Mouse (Mus musculus) intestine, embryonic 15.5 days (tissue): ENCODE measurements around the gene Coch. TPM values are rescaled to one million over a fixed set of nuclear protein-coding genes. Genes with fewer than 3 reads are reported as not detected.
"Not testable (repeated sequence)": the region's sequence is repeated elsewhere in the genome, so short reads cannot be mapped to it uniquely, and the experiment has no call there.

Experiments
- ATAC-seq: fragments of 200-750 bp; cut with Nextera tagmentation; 2 replicates; pipeline ENCODE4 v1.8.0; 2017; ENCODE audit warnings: moderate TSS enrichment, moderate library complexity
- H3K27ac ChIP-seq: fragments of 300-500 bp; sonication (generic); 2 replicates; pipeline ENCODE4 v1.5.1; 2015; ENCODE audit warnings: mild to moderate bottlenecking, inconsistent platforms
- H3K27me3 ChIP-seq: fragments of 300-500 bp; sonication (generic); replicated peaks from 2 replicates; pipeline ENCODE4 v1.6.1; 2015; ENCODE audit warnings: inconsistent platforms
- H3K36me3 ChIP-seq: fragments of 300-500 bp; sonication (generic); 2 replicates; pipeline ENCODE4 v1.6.1; 2015; ENCODE audit warnings: inconsistent platforms
- H3K4me1 ChIP-seq: fragments of 300-500 bp; sonication (generic); replicated peaks from 2 replicates; pipeline ENCODE4 v1.6.1; 2015; ENCODE audit warnings: inconsistent platforms
- H3K4me2 ChIP-seq: fragments of 300-500 bp; sonication (generic); replicated peaks from 2 replicates; pipeline ENCODE4 v1.6.1; 2015; ENCODE audit warnings: mild to moderate bottlenecking, inconsistent platforms
- H3K4me3 ChIP-seq: fragments of 300-500 bp; sonication (generic); replicated peaks from 2 replicates; pipeline ENCODE4 v1.5.1; 2015; ENCODE audit warnings: inconsistent platforms
- H3K9ac ChIP-seq: fragments of 300-500 bp; sonication (generic); 2 replicates; pipeline ENCODE4 v1.6.1; 2015; ENCODE audit warnings: inconsistent platforms
- H3K9me3 ChIP-seq: fragments of 300-500 bp; sonication (generic); 2 replicates; pipeline ENCODE4 v1.6.1; 2016; ENCODE audit warnings: inconsistent platforms
- polyA plus RNA-seq: library from polyadenylated mRNA; unstranded; fragments of >200 nt; fragmentation: Nextera tagmentation; extraction: Ambion mirVana; gene quantifications from 2 replicates; pipeline ENCODE4 v1.2.1, GENCODE M21; 2015

The Coch gene
- polyA plus RNA-seq, 1 experiment from 2014 or later = 0.89 TPM

DNA sequence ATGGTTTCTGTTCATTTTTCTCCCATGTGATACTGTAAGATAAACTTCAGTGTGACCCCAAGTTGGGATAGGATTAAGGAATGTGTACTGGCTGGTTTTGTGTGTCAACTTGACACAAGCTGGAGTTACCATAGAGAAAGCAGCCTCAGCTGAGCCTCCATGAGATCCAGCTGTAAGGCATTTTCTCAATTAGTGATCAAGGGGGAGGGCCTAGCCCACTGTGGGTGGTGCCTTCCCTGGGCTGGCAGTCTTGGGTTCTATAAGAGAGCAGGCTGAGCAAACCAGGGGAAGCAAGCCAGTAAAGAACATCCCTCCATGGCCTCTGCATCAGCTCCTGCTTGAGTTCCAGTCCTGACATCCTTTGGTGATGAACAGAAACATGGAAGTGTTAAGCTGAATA, 56.3 kb downstream of the Coch start:
- not testable (repeated sequence) for H3K9me3 ChIP-seq, H3K4me1 ChIP-seq, H3K36me3 ChIP-seq, H3K4me2 ChIP-seq, H3K27me3 ChIP-seq, H3K9ac ChIP-seq, ATAC-seq, H3K4me3 ChIP-seq, H3K27ac ChIP-seq

Other genes starting within 250 kb of the Coch start
- gene G2e3, start 245.3 kb upstream of the Coch start, polyA plus RNA-seq = 26.4 and 29.6 TPM in 2 replicates
- gene Scfd1, start 215.8 kb upstream of the Coch start, polyA plus RNA-seq = 73.7 and 77.4 TPM in 2 replicates
- 26.9 and 28.0 TPM in 2 replicates for gene Ap4s1, start 97.7 kb downstream of the Coch start, polyA plus RNA-seq
- 32.8 TPM in 2 replicates for gene Strn3, start 98.6 kb downstream of the Coch start, polyA plus RNA-seq
- gene Hectd1, start 236.2 kb downstream of the Coch start, polyA plus RNA-seq = 31.1 and 32.2 TPM in 2 replicates